ENCODE assay signal across 10 mouse cellular contexts in the genomic region with DNA sequence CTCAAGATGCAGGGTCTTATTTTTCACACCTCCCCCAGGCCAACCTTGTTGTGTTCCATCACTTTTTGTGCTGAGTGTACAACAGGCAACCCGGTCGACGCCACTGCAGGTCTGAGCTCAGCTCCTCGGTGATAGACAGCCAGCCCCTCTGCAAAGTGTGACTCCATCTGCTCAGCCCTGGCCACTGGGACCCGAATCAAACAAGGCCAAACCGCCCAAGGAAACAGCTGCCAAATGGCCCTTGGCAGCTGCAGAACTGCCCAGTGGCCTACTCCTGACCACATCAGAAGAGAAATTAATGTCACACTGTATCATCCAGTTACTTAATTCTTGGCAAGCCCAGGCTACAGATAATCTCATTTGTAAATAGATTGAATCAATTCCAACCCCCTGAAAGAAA.
DNase-seq lines count a peak whose midpoint lies in the region; ATAC-seq lines count a peak whose summit lies in the region.
"Had no signal": no experiment of that assay in that cellular context is flagged by ENCODE, and none has a peak within 500 bp of the region (broad histone marks: within the 10 kb centered on the region; RNA-seq: fewer than 3 reads in every experiment).

No protein-coding gene starts in this region.

- no peaks in the 10 kb centered on the region for H3K27me3 ChIP-seq in heart, embryonic 11.5 days (ENCODE audit: control insufficient read depth, insufficient read depth, low read length)
- no peaks in the 10 kb centered on the region for H3K27me3 ChIP-seq in hindbrain, embryonic 14.5 days (ENCODE audit: control insufficient read depth, insufficient read depth, low read length)
- no peaks in the 10 kb centered on the region for H3K27me3 ChIP-seq in midbrain, embryonic 16.5 days (ENCODE audit: control insufficient read depth, insufficient read depth, low read depth, low read length)
- no peaks in the 10 kb centered on the region for H3K27me3 ChIP-seq in kidney, embryonic 14.5 days (ENCODE audit: control insufficient read depth, insufficient read depth, low read length)
- H3K27me3 ChIP-seq: limb, embryonic 15.5 days had no signal

- no peak overlapping the region for H3K4me3 ChIP-seq in heart, embryonic 11.5 days (ENCODE audit: low read depth, low read length)
- H3K4me3 ChIP-seq in hindbrain, embryonic 14.5 days (replicated peaks; ENCODE audit: low read length), result no peak overlapping the region
- no peak overlapping the region for H3K4me3 ChIP-seq in midbrain, embryonic 16.5 days (ENCODE audit: low read depth, low read length)
- no peak overlapping the region for H3K4me3 ChIP-seq in kidney, embryonic 14.5 days (ENCODE audit: low read length)
- H3K4me3 ChIP-seq: limb, embryonic 15.5 days had no signal

- DNase-seq in heart, postnatal 10 days, result peak; percentile 9 to 10
- DNase-seq in adrenal gland, postnatal 10 days, result peak; percentile 72
- no peak for DNase-seq in hindbrain, embryonic 14.5 days (ENCODE audit: low spot score)
- no peak for DNase-seq in thymus, postnatal 4 days
- DNase-seq in right cerebral cortex, postnatal 10 days (ENCODE audit: low spot score in 2 of 2), result no peak

- H3K4me2 ChIP-seq in heart, embryonic 11.5 days, result no peak overlapping the region
- H3K4me2 ChIP-seq in hindbrain, embryonic 14.5 days (replicated peaks), result no peak overlapping the region
- H3K4me2 ChIP-seq in midbrain, embryonic 16.5 days (ENCODE audit: low read length), result no peak overlapping the region
- no peak overlapping the region for H3K4me2 ChIP-seq in kidney, embryonic 14.5 days (replicated peaks; ENCODE audit: low read depth, low read length)
- H3K4me2 ChIP-seq: limb, embryonic 15.5 days had no signal

- 72% methylated on average over 6 of the region's 6 CpGs for WGBS in heart, embryonic 11.5 days (ENCODE audit: insufficient replicate concordance)
- WGBS in hindbrain, embryonic 14.5 days, result 47% methylated on average over 6 of the region's 6 CpGs
- 35% methylated on average over 6 of the region's 6 CpGs for WGBS in midbrain, embryonic 16.5 days
- 30% methylated on average over 6 of the region's 6 CpGs for WGBS in kidney, embryonic 14.5 days

- no peaks in the 10 kb centered on the region for H3K36me3 ChIP-seq in heart, embryonic 11.5 days (ENCODE audit: control insufficient read depth, insufficient read depth, low read length)
- no peaks in the 10 kb centered on the region for H3K36me3 ChIP-seq in hindbrain, embryonic 14.5 days (replicated peaks; ENCODE audit: control insufficient read depth, insufficient read depth)
- H3K36me3 ChIP-seq in midbrain, embryonic 16.5 days (ENCODE audit: control insufficient read depth, insufficient read depth, low read length), result no peaks in the 10 kb centered on the region
- H3K36me3 ChIP-seq in kidney, embryonic 14.5 days (ENCODE audit: control insufficient read depth, insufficient read depth, low read length), result no peaks in the 10 kb centered on the region
- H3K36me3 ChIP-seq: limb, embryonic 15.5 days had no signal

- no peaks in the 10 kb centered on the region for H3K9me3 ChIP-seq in heart, embryonic 11.5 days (replicated peaks; ENCODE audit: control insufficient read depth, low read length)
- H3K9me3 ChIP-seq in hindbrain, embryonic 14.5 days (ENCODE audit: control insufficient read depth, low read length), result no peaks in the 10 kb centered on the region
- H3K9me3 ChIP-seq in midbrain, embryonic 16.5 days (replicated peaks; ENCODE audit: control insufficient read depth, low read length, poor library complexity, severe bottlenecking), result no peaks in the 10 kb centered on the region
- no peaks in the 10 kb centered on the region for H3K9me3 ChIP-seq in kidney, embryonic 14.5 days (ENCODE audit: control insufficient read depth, low read length)
- H3K9me3 ChIP-seq: limb, embryonic 15.5 days had no signal

- no peak overlapping the region for H3K27ac ChIP-seq in heart, embryonic 11.5 days (ENCODE audit: low read depth, low read length)
- no peak overlapping the region for H3K27ac ChIP-seq in hindbrain, embryonic 14.5 days
- H3K27ac ChIP-seq in midbrain, embryonic 16.5 days (ENCODE audit: low read length), result no peak overlapping the region; the same call in 1 of the 2 replicates
- H3K27ac ChIP-seq in kidney, embryonic 14.5 days (ENCODE audit: low read depth, low read length), result no peak overlapping the region
- H3K27ac ChIP-seq: limb, embryonic 15.5 days had no signal

- H3K4me1 ChIP-seq in heart, embryonic 11.5 days (ENCODE audit: control insufficient read depth, insufficient read depth, low read length), result no peaks in the 10 kb centered on the region
- H3K4me1 ChIP-seq in hindbrain, embryonic 14.5 days (replicated peaks; ENCODE audit: control insufficient read depth, insufficient read depth, low read length), result peaks cover 7% of the 10 kb centered on the region; the same call in 1 of the 2 replicates
- H3K4me1 ChIP-seq in midbrain, embryonic 16.5 days (ENCODE audit: control insufficient read depth, insufficient read depth, low read length), result peaks cover 15% of the 10 kb centered on the region
- H3K4me1 ChIP-seq in kidney, embryonic 14.5 days (ENCODE audit: control insufficient read depth, insufficient read depth, low read length), result peaks cover 10% of the 10 kb centered on the region
- H3K4me1 ChIP-seq: limb, embryonic 15.5 days had no signal

- no peak overlapping the region for H3K9ac ChIP-seq in heart, embryonic 11.5 days (ENCODE audit: low read depth, low read length)
- no peak overlapping the region for H3K9ac ChIP-seq in hindbrain, embryonic 14.5 days
- no peak overlapping the region for H3K9ac ChIP-seq in midbrain, embryonic 16.5 days (ENCODE audit: low read depth, low read length)
- no peak overlapping the region for H3K9ac ChIP-seq in kidney, embryonic 14.5 days (ENCODE audit: low read depth, low read length)
- H3K9ac ChIP-seq: limb, embryonic 15.5 days had no signal

- ATAC-seq in heart, embryonic 11.5 days (replicated peaks; ENCODE audit: insufficient number of reproducible peaks, low FRiP score, low TSS enrichment), result no peak
- ATAC-seq in hindbrain, embryonic 14.5 days (ENCODE audit: low FRiP score), result peak; percentile 77
- peak; percentile 71; the same call in 1 of the 2 replicates for ATAC-seq in midbrain, embryonic 16.5 days
- no peak for ATAC-seq in kidney, embryonic 14.5 days (ENCODE audit: low FRiP score, low TSS enrichment)
- ATAC-seq: activated CD4-positive, CD25-positive, alpha-beta regulatory T cell, adult 4 months had no signal

- intact Hi-C loops in heart, postnatal 10 days (cut with DNase I), result no loop called here

Comparison
In these comparisons a context has a peak if more than half of its experiments do, and no peak if none do; other contexts are left out.
1. DNase-seq: peak in heart, postnatal 10 days (2 of 2) and adrenal gland, postnatal 10 days (single experiment); none in hindbrain, embryonic 14.5 days (single experiment), thymus, postnatal 4 days (single experiment) and right cerebral cortex, postnatal 10 days (0 of 2).
2. ATAC-seq: peak in hindbrain, embryonic 14.5 days (single experiment) and midbrain, embryonic 16.5 days (single experiment); none in heart, embryonic 11.5 days (single experiment) and kidney, embryonic 14.5 days (single experiment).